Mouse (Mus musculus) heart, adult 2 months (tissue): Measurements from ENCODE around the gene Gm5475. TPM values are rescaled to one million over a fixed set of nuclear protein-coding genes. Genes with fewer than 3 reads are reported as not detected.

Experiments
- DNase-seq, 2 experiments: peaks; one replicate each; pipeline ENCODE4 v3.0.0; 2021
- H3K27ac ChIP-seq: fragments of 200-600 bp; 2 replicates; pipeline ENCODE4 v1.8.1; 2022
- H3K27me3 ChIP-seq: fragments of 200-500 bp; 2 replicates; pipeline ENCODE4 v1.6.1; 2012; ENCODE audit warnings: mild to moderate bottlenecking, low read length, inconsistent platforms, mixed read lengths; ENCODE audit not compliant: control insufficient read depth, insufficient read depth
- H3K36me3 ChIP-seq: fragments of 200-500 bp; 2 replicates; pipeline ENCODE4 v1.6.1; 2012; ENCODE audit warnings: low read length, inconsistent platforms; ENCODE audit not compliant: control insufficient read depth, insufficient read depth
- H3K4me1 ChIP-seq: fragments of 200-500 bp; 2 replicates; pipeline ENCODE4 v1.6.1; 2011; ENCODE audit warnings: low read length; ENCODE audit not compliant: control insufficient read depth, insufficient read depth
- H3K4me3 ChIP-seq: fragments of 200-600 bp; 2 replicates; pipeline ENCODE4 v1.8.1; 2022
- H3K79me2 ChIP-seq: fragments of 200-500 bp; replicated peaks from 2 replicates; pipeline ENCODE4 v1.6.1; 2012; ENCODE audit warnings: mild to moderate bottlenecking, inconsistent platforms, low read length, moderate library complexity, mixed read lengths; ENCODE audit not compliant: control insufficient read depth, insufficient read depth
- H3K9ac ChIP-seq: fragments of 200-500 bp; 2 replicates; pipeline ENCODE4 v1.6.1; 2012; ENCODE audit warnings: low read depth, mild to moderate bottlenecking, control low read depth, inconsistent platforms, low read length, mixed read lengths
- CTCF ChIP-seq: fragments of 200-600 bp; IDR thresholded peaks from 2 replicates; pipeline ENCODE4 v1.8.1; 2022; ENCODE audit warnings: antibody characterized with exemption, mild to moderate bottlenecking, moderate library complexity
- EP300 ChIP-seq: fragments of 200-500 bp; IDR thresholded peaks from 2 replicates; pipeline ENCODE4 v1.6.1; 2011; ENCODE audit warnings: low read depth, low read length, control low read depth; ENCODE audit not compliant: insufficient read depth
- POLR2A ChIP-seq: fragments of 200-500 bp; IDR thresholded peaks from 2 replicates; pipeline ENCODE4 v1.6.1; 2011; ENCODE audit warnings: mild to moderate bottlenecking, low read depth, low read length, control low read depth; ENCODE audit not compliant: insufficient read depth
- WGBS: fragments of 180-500 bp; shearing (Covaris S2); methylation state at CpG from one replicate; pipeline ENCODE4 v1.1.7; 2018; 5-methylcytosine and 5-hydroxymethylcytosine counted together
- intact Hi-C: fragments of 180-260 bp; cut with DNase I; formaldehyde crosslinking; loops from one replicate; pipeline ENCODE4 v1.15.1; 2025
- polyA plus RNA-seq: library from polyadenylated mRNA; depleted of rRNA; stranded (reverse); fragments of >200 nt; gene quantifications from 2 replicates; pipeline ENCODE4 v1.2.3, GENCODE M21; 2012
- total RNA-seq, 2 experiments: library from RNA; stranded (reverse); gene quantifications; 2 replicates each; pipeline ENCODE4 v1.2.3; 2021

The Gm5475 gene
- total and polyA plus RNA-seq, 3 experiments: not detected

DNA sequence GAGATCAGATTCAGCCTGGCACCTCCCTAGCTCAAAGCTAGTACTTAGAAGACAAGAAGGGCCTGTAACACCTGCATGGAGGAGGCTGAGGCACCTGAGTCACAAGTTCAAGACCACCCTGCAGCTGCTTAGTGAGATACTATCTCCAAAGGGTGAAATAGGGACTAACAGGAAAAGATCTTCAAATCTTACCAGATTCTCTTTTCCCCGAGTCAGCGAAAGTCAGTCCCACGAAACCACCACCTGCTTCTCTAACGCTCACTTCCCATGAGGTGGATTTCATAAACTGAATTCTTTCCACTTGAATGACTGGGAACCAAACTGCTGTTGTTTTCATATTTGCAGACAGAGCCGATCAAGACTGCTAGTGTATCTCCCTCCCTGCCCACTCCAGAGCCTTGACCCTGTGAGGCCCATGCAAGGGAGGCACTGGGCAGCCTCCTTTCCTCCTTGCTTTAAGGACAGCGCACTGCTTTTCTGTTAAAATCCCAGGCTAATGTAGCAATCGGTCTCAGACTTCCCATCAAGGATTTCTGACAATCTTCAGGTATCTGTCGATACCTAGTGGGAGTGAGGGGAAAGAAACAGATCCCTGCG is 4.0 kb upstream of the Gm5475 start:
- H3K27me3 ChIP-seq: no peaks in the 10 kb centered on the region
- no peaks in the 10 kb centered on the region for H3K36me3 ChIP-seq
- no peak overlapping the region for H3K4me3 ChIP-seq
- intact Hi-C loops: no loop called here
- H3K79me2 ChIP-seq: peaks cover 8% of the 10 kb centered on the region
- H3K27ac ChIP-seq: no peak overlapping the region
- TF ChIP-seq POLR2A (no peak), EP300 (no peak), CTCF (no peak)
- H3K9ac ChIP-seq: no peak overlapping the region
- DNase-seq: no peak
- 87% methylated on average over 9 of the region's 9 CpGs for WGBS
- H3K4me1 ChIP-seq: peaks cover 12% of the 10 kb centered on the region

DNA sequence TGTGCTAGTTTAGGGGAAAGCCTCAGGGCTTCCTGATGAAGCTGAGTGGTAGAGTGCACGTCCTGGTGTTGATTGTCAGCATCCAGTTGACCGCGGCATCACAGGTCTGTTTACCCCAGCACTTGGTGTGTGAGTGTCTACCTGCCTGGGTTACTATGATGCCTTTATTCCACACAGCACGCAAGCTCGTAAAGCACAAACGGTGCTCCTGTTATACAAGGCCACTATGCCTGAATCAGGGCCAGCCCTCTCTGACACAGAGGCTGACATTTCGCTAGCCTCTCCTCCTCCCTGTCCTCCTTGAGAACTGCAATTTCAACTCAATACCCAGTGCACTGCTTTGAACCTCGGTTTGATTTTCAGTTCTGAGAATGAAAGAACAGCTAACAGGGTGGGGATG is 2.6 kb upstream of the Gm5475 start:
- H3K9ac ChIP-seq: 0 out of 2 replicates have a peak overlapping the region, but pooled peaks have one; percentile 31

DNA sequence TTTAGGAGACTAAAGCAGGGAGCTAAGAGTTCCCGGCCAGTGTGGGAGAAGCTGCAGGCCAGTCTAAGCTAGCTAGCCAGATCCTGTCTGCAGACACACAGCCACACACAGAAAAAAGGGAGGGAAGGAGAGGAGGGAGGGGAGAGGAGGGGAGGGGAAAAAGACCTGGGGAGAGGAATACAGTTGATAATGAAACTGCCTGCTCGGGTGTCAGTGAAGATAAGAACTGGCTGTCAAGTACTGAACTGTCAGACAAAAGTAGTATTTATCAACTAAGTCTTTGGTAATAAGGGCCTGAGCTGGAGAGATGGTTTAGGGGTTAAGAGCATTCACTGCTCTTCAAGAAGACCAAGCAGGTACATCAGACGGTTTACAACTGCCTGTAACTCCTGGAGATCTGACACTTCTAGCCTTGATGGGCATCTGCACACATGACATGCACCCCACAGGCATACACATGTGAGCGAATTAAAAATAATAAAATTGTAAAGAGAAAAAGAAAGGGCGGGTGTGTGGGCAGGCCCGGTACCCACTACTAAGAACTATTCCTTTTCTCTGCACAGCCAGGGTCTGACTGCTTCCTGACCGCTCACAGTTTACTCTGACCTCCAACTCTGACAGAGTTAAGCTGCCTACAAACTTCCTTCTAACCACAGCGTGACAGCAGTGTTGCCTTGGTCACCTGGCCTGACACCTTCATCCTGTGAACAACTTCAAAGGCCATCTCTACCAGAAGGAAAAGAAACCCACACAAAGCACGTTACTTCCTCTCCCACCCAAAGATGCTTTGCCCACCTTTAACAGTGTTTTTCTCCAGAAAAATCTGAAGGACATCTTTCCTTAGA is 1.8 kb upstream of the Gm5475 start:
- H3K27me3 ChIP-seq: no peaks in the 10 kb centered on the region; the same call in 1 of the 2 replicates
- 65% methylated on average over 9 of the region's 9 CpGs for WGBS
- no peaks in the 10 kb centered on the region for H3K36me3 ChIP-seq
- H3K27ac ChIP-seq: no peak overlapping the region
- DNase-seq: no peak
- no peak overlapping the region for H3K4me3 ChIP-seq
- no peak overlapping the region for H3K9ac ChIP-seq
- intact Hi-C loops: loop anchor here (5.0 kb wide), 1 partner anchor 37 kb away; no protein-coding TSS in a partner anchor
- peaks cover 7% of the 10 kb centered on the region for H3K79me2 ChIP-seq
- peaks cover 11% of the 10 kb centered on the region for H3K4me1 ChIP-seq
- TF ChIP-seq POLR2A (no peak), EP300 (no peak), CTCF (no peak)

More for the DNA sequence above, 2.6 kb upstream of the Gm5475 start:
- H3K79me2 ChIP-seq: peaks cover 8% of the 10 kb centered on the region
- no peak overlapping the region for H3K27ac ChIP-seq
- 64% methylated on average over 8 of the region's 8 CpGs for WGBS
- H3K4me3 ChIP-seq: no peak overlapping the region
- TF ChIP-seq CTCF (no peak), EP300 (no peak), POLR2A (no peak)
- H3K27me3 ChIP-seq: no peaks in the 10 kb centered on the region; the same call in 1 of the 2 replicates
- H3K36me3 ChIP-seq: no peaks in the 10 kb centered on the region
- intact Hi-C loops: no loop called here
- no peak for DNase-seq
- peaks cover 12% of the 10 kb centered on the region for H3K4me1 ChIP-seq

DNA sequence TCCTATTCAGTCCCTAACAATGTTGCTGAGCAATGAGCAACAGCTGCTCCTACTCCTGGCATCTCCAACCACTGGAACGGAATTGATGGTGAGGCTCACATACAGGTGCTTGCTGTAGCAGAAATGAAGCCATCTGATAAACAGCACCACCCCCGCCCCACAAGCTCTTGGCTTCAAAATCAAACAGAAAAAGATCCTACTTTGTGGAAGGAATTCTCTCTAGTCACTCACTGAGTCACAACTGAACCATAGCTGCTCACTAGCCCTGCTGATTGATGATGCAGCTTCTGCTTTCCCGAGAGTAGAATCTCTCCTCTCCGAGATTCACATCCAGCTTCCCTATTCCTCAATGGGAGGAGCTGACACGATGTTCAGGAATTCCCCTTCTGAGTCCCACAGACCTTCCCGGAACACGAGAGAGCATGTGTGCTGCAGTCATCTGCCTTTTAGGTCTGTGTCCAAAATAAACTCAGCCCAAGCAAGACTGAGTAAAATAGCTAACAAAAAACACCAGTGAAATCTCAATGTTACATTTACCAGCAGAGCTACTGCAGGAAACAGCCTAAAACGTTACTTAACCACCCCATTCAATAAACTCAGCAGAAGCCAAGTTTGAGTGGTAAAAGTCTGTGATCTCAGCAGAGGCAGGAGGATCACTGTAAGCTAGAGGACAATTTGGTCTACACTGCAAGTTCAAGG is 739 bp upstream of the Gm5475 start:
- no peak for TF ChIP-seq CTCF
- TF ChIP-seq EP300: no peak
- no peak for TF ChIP-seq POLR2A
- peak in 1 of 2 experiments; percentile 27 for DNase-seq
- Histone ChIP-seq H3K4me3 (no peak overlapping the region; the same call in 1 of the 2 replicates), H3K27me3 (no peaks in the 10 kb centered on the region; the same call in 1 of the 2 replicates), H3K79me2 (peaks cover 6% of the 10 kb centered on the region), H3K9ac (peak overlapping the region; percentile 27; the same call in 1 of the 2 replicates), H3K36me3 (no peaks in the 10 kb centered on the region), H3K4me1 (peaks cover 8% of the 10 kb centered on the region), H3K27ac (peak overlapping the region; percentile 21; the same call in 1 of the 2 replicates)
- intact Hi-C loops: loop anchor here (5.0 kb wide), 1 partner anchor 36 kb away; no protein-coding TSS in a partner anchor
- WGBS: 22% methylated on average over 8 of the region's 8 CpGs

DNA sequence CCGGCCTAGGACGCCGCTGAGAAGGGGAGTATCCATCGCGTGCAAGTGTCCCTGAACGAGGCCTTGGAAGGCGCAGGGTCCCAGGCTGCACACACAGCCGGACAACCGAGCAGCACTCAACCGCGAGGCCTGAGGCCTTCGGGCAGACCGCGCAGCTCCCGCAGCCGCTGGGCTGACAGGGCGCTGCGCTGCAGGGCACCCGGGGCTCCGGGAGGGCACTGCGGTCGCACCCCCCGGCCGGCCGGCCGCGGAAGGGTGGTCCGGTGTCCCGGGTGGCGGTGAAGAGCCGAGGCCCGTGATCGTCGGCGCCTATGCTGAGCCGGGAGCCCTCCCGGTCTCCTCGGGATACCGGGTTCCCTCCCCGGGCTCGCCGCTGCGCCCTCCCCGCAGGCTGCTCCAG is 529 bp downstream of the Gm5475 start:
- H3K4me3 ChIP-seq: peak overlapping the region; percentile 83
- no peaks in the 10 kb centered on the region for H3K36me3 ChIP-seq
- peak overlapping the region; percentile 87 for H3K9ac ChIP-seq
- intact Hi-C loops: loop anchor here (5.0 kb wide), 1 partner anchor 35 kb away; no protein-coding TSS in a partner anchor
- 0 out of 2 replicates have a peak, but pooled peaks cover 3% of the 10 kb centered on the region for H3K79me2 ChIP-seq
- H3K27me3 ChIP-seq: no peaks in the 10 kb centered on the region; the same call in 1 of the 2 replicates
- no peak for TF ChIP-seq CTCF
- no peak for TF ChIP-seq EP300
- TF ChIP-seq POLR2A: no peak
- no peak for DNase-seq
- under 1% methylated on average over 44 of the region's 44 CpGs for WGBS
- peaks cover 8% of the 10 kb centered on the region for H3K4me1 ChIP-seq
- peak overlapping the region; percentile 74 for H3K27ac ChIP-seq
